Mouse (Mus musculus) kidney, adult 2 months (tissue): ENCODE measurements around the gene 4930544D05Rik.

Experiments used
- CTCF ChIP-seq: fragments of 200-500 bp; conservative IDR thresholded peaks from 2 replicates; pipeline ENCODE4 v1.5.1; 2011; ENCODE audit warnings: low read depth, mild to moderate bottlenecking, control low read depth, low read length, moderate library complexity, mixed read lengths; ENCODE audit not compliant: insufficient read depth, insufficient read length
- POLR2A ChIP-seq: fragments of 200-500 bp; IDR thresholded peaks from one replicate; pipeline ENCODE4 v1.6.1; 2011; ENCODE audit warnings: low read depth, low read length, control low read depth

DNA sequence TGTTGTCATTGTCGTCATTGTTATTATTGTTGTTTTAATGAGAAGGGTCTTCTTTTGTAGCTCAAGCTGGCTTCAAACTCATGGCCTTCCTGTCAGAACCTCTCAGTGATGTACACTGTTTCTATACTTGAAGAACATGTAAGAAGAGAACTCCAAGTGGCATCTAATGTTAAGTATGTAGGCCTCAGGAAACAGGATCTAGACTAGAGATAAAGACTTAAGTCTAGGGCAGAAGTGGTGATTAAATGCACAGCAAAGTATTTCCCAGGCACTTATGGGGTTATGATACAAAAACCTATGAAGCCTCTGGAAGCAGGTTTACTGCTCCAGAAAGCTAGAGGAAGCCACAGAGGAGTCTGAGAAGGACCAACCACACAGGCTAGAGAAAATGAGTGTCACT lies 22.6 kb downstream of the 4930544D05Rik start:
- TF ChIP-seq CTCF (no peak), POLR2A (no peak)
